ENCODE assay signal across 10 mouse cellular contexts in genomic region chr5:107793927-107794326, GRCm38 (mm10). TPM values are rescaled to one million over a fixed set of nuclear protein-coding genes. Genes with fewer than 3 reads are reported as not detected.
DNase-seq lines count a peak whose midpoint lies in the region; ATAC-seq and TF ChIP-seq lines count a peak whose summit lies in the region.
"Had no signal": no experiment of that assay in that cellular context is flagged by ENCODE, and none has a peak within 500 bp of the region (broad histone marks: within the 10 kb centered on the region; RNA-seq: fewer than 3 reads in every experiment).

No protein-coding gene starts in this region.

- H3K27me3 ChIP-seq in hindbrain, embryonic 12.5 days = no peaks in the 10 kb centered on the region

- ATAC-seq in hindbrain, embryonic 12.5 days (ENCODE audit: low FRiP score) = no peak
- ATAC-seq: midbrain, embryonic 16.5 days had no signal

- no peak overlapping the region for H3K4me3 ChIP-seq in layer of hippocampus, adult 2 months
- H3K4me3 ChIP-seq in hindbrain, embryonic 12.5 days = no peak overlapping the region

- H3K36me3 ChIP-seq in hindbrain, embryonic 12.5 days = peaks cover 15% of the 10 kb centered on the region

- peak; percentile 67 for TF ChIP-seq CTCF in layer of hippocampus, adult 2 months (conservative IDR thresholded peaks at IDR 0.05)

- H3K4me1 ChIP-seq in hindbrain, embryonic 12.5 days = no peaks in the 10 kb centered on the region

- 42% methylated on average over 2 of the region's 2 CpGs for WGBS in hindbrain, embryonic 12.5 days

- H3K27ac ChIP-seq in layer of hippocampus, adult 2 months = no peak overlapping the region
- no peak overlapping the region for H3K27ac ChIP-seq in hindbrain, embryonic 12.5 days

- no peaks in the 10 kb centered on the region for H3K9me3 ChIP-seq in hindbrain, embryonic 12.5 days (replicated peaks)

- no peak overlapping the region for H3K9ac ChIP-seq in hindbrain, embryonic 12.5 days

- DNase-seq in layer of hippocampus, adult 2 months (ENCODE audit: low spot score in 2 of 2) = no peak
- no peak for DNase-seq in layer of hippocampus, adult 11-12 months (ENCODE audit: low spot score)
- DNase-seq in CD4-positive, CD25-positive, alpha-beta regulatory T cell, adult 2 months (ENCODE audit: low read depth, low spot score) = peak; percentile 57
- DNase-seq in MN1 (ENCODE audit: low spot score) = peak; percentile 19
- DNase-seq in lung, postnatal 36 days = peak; percentile 29
- no peak for DNase-seq in urinary bladder, adult 2 months (ENCODE audit: low spot score)
- DNase-seq: gastrocnemius, postnatal 14 days had no signal

- H3K4me2 ChIP-seq in hindbrain, embryonic 12.5 days (replicated peaks) = no peak overlapping the region

RNA-seq across cellular contexts. Expression of gene Ube2d2b, which starts 36.0 kb away (rescaled TPM):
- not detected for total RNA-seq in layer of hippocampus, adult 2 months (2021)
- not detected in 2 replicates for polyA plus RNA-seq in urinary bladder, adult 2 months (2012; rRNA removed)
- 0.13 and 0.22 TPM in 2 replicates for polyA plus RNA-seq in hindbrain, embryonic 12.5 days (2016; fragmentation: Nextera tagmentation; extraction: Ambion mirVana)
- total RNA-seq: gastrocnemius, postnatal 14 days; left cerebral cortex, postnatal 36 days had no signal

Comparison
In these comparisons a context has a peak if more than half of its experiments do, and no peak if none do; other contexts are left out.
1. DNase-seq: peak in CD4-positive, CD25-positive, alpha-beta regulatory T cell, adult 2 months (single experiment), MN1 (single experiment) and lung, postnatal 36 days (single experiment); none in layer of hippocampus, adult 2 months (0 of 2), layer of hippocampus, adult 11-12 months (single experiment) and urinary bladder, adult 2 months (single experiment).